Mouse (Mus musculus) heart, postnatal 0 days (tissue): ENCODE results near the gene Adcy7. TPM values are rescaled to one million over a fixed set of nuclear protein-coding genes. Genes with fewer than 3 reads are reported as not detected.

Source experiments
- ATAC-seq: fragments of 200-750 bp; cut with Nextera tagmentation; 2 replicates; pipeline ENCODE4 v1.8.0; 2017; ENCODE audit warnings: low read depth, moderate number of reproducible peaks, moderate library complexity; ENCODE audit not compliant: insufficient read depth
- DNase-seq: peaks from one replicate; pipeline ENCODE4 v3.0.0-alpha.2; 2016; ENCODE audit warnings: low spot score
- H3K27ac ChIP-seq: fragments of 300-500 bp; sonication (generic); 2 replicates; pipeline ENCODE4 v1.5.1; 2014; ENCODE audit warnings: low read depth, mild to moderate bottlenecking
- H3K27me3 ChIP-seq: fragments of 300-500 bp; sonication (generic); 2 replicates; pipeline ENCODE4 v1.6.1; 2014; ENCODE audit warnings: low read length, mixed read lengths; ENCODE audit not compliant: control insufficient read depth, insufficient read depth
- H3K36me3 ChIP-seq: fragments of 300-500 bp; sonication (generic); replicated peaks from 2 replicates; pipeline ENCODE4 v1.6.1; 2014; ENCODE audit warnings: low read length, mixed read lengths; ENCODE audit not compliant: control insufficient read depth, insufficient read depth
- H3K4me1 ChIP-seq: fragments of 300-500 bp; sonication (generic); 2 replicates; pipeline ENCODE4 v1.6.1; 2014; ENCODE audit warnings: antibody characterized with exemption; ENCODE audit not compliant: control insufficient read depth, insufficient read depth
- H3K4me2 ChIP-seq: fragments of 300-500 bp; sonication (generic); 2 replicates; pipeline ENCODE4 v1.6.1; 2014; ENCODE audit warnings: low read depth, mild to moderate bottlenecking, low read length, moderate library complexity
- H3K4me3 ChIP-seq: fragments of 300-500 bp; sonication (generic); 2 replicates; pipeline ENCODE4 v1.5.1; 2014; ENCODE audit warnings: low read depth, low read length
- H3K9ac ChIP-seq: fragments of 300-500 bp; sonication (generic); replicated peaks from 2 replicates; pipeline ENCODE4 v1.6.1; 2014; ENCODE audit warnings: low read depth, low read length, mixed read lengths
- H3K9me3 ChIP-seq: fragments of 300-500 bp; sonication (generic); replicated peaks from 2 replicates; pipeline ENCODE4 v1.6.1; 2016; ENCODE audit warnings: low read length; ENCODE audit not compliant: control insufficient read depth
- CTCF ChIP-seq: IDR thresholded peaks from 2 replicates; pipeline ENCODE4 v1.5.1; 2016; ENCODE audit warnings: antibody characterized with exemption, control low read depth, low read depth
- EP300 ChIP-seq: IDR thresholded peaks from 2 replicates; pipeline ENCODE4 v1.6.1; 2016; ENCODE audit warnings: antibody characterized with exemption, low read depth
- WGBS: fragments of 180-500 bp; shearing (Covaris S2); extraction: QIAGEN DNeasy Blood & Tissue Kit; methylation state at CpG from one replicate; pipeline ENCODE4 v1.1.7; 2014; 5-methylcytosine and 5-hydroxymethylcytosine counted together
- polyA plus RNA-seq: library from polyadenylated mRNA; unstranded; fragments of >200 nt; fragmentation: Nextera tagmentation; extraction: Ambion mirVana; gene quantifications from 2 replicates; pipeline ENCODE4 v1.2.1, GENCODE M21; 2015
- total RNA-seq: library from RNA; depleted of rRNA; stranded (reverse); fragments of >200 nt; gene quantifications from 2 replicates; pipeline ENCODE4 v1.2.3, GENCODE M21; 2014; ENCODE audit warnings: low replicate concordance

Adcy7 gene
- total and polyA plus RNA-seq, 2 experiments from 2014 or later: 1.9 to 7.3 TPM

- ATAC-seq (no peak), DNase-seq (no peak)
- Histone ChIP-seq H3K27me3 (no peaks in the 10 kb centered on the region), H3K36me3 (no peaks in the 10 kb centered on the region), H3K4me3 (no peak overlapping the region), H3K9ac (no peak overlapping the region), H3K9me3 (no peaks in the 10 kb centered on the region), H3K4me2 (no peak overlapping the region), H3K4me1 (peaks cover 18% of the 10 kb centered on the region), H3K27ac (no peak overlapping the region)
- TF ChIP-seq CTCF (no peak), EP300 (no peak)
- WGBS: 77% methylated on average over 13 of the region's 13 CpGs
Measured at GRCm38 (mm10) chr8:88283243-88284115, 11.3 kb downstream of the Adcy7 start.

DNA sequence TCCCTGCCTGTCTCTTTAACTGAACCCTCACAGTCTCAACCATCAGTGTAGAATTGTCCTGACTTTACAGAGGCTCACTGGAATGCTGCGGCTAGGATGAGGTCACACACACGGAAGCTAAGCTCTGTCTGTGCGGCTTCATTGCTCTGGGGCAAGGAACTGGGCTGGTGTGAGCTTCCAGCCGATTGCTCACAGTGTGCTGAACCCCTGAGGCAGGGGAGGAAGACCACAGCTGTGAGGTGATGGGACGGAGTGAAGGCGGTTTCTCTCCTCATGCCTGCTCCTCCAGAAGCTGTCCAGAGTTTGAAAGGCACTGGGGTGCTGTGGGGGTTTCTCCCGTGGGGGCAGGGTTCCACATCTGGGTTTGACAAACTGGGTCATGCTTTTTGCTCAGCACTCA is 12.5 kb downstream of the Adcy7 start:
- ATAC-seq (no peak), DNase-seq (no peak)
- Histone ChIP-seq H3K27ac (no peak overlapping the region), H3K4me2 (no peak overlapping the region), H3K4me3 (no peak overlapping the region), H3K4me1 (peaks cover 18% of the 10 kb centered on the region), H3K9ac (no peak overlapping the region), H3K36me3 (no peaks in the 10 kb centered on the region), H3K9me3 (no peaks in the 10 kb centered on the region), H3K27me3 (no peaks in the 10 kb centered on the region)
- TF ChIP-seq EP300 (no peak), CTCF (no peak)
- 42% methylated on average over 7 of the region's 7 CpGs for WGBS

DNA sequence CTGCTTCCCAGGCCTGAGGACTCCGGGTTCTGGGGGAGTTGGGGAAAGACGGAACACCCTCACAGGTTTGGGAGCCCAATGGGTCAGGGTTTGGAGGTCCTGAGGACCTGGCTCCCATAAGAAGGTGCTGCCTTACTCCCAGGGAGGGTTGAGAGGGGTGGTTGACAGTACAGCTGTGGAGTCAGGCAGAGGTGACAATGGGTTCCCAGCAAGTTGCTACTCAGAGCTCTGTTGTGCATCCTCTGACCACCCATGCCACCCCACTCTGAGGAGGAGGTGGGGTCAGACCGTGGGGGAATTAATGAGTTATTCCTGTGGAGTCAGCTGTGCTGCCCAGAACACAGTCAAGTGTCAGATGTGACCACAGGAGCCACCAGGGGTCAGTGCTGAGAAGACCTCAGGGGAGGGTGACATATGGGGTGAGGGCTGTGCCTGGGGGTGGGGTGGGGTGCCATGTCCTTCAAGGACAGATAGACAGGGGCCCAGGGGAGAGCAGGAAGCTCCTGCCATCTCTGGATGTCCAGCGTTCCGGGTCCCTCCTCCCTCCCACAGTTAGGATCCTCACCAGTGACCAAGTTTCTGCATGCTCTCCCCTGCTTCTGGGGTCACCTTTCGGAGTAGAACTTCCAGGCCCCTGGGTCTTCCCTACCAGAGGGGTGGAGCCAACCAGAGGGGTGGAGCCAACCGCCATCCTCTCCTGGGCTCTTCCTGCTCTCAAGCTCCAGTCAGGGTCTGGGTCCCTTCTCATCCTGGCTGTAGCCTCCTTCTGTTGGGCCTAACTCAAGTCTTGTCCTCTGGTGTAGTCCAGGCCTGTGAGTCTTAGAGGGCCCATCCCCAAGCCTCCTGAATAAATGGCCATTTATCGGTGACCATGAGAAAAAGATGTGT is 13.5 kb downstream of the Adcy7 start:
- H3K27me3 ChIP-seq: no peaks in the 10 kb centered on the region
- no peaks in the 10 kb centered on the region for H3K36me3 ChIP-seq
- H3K4me2 ChIP-seq: no peak overlapping the region
- no peak overlapping the region for H3K9ac ChIP-seq
- DNase-seq (no peak), ATAC-seq (peak; percentile 34; the same call in 1 of the 2 replicates)
- WGBS: 83% methylated on average over 8 of the region's 8 CpGs
- H3K9me3 ChIP-seq: no peaks in the 10 kb centered on the region
- peaks cover 18% of the 10 kb centered on the region for H3K4me1 ChIP-seq
- no peak overlapping the region for H3K27ac ChIP-seq
- H3K4me3 ChIP-seq: no peak overlapping the region
- TF ChIP-seq EP300 (no peak), CTCF (peak; percentile 25)

- Histone ChIP-seq H3K9ac (no peak overlapping the region), H3K27me3 (no peaks in the 10 kb centered on the region), H3K4me1 (peaks cover 18% of the 10 kb centered on the region), H3K4me2 (no peak overlapping the region), H3K4me3 (no peak overlapping the region), H3K9me3 (no peaks in the 10 kb centered on the region), H3K27ac (no peak overlapping the region), H3K36me3 (no peaks in the 10 kb centered on the region)
- ATAC-seq: no peak
- TF ChIP-seq EP300 (no peak), CTCF (no peak)
- no peak for DNase-seq
- 47% methylated on average over 14 of the region's 14 CpGs for WGBS
Measured at GRCm38 (mm10) chr8:88286421-88286960, 14.3 kb downstream of the Adcy7 start.

- H3K9ac ChIP-seq: no peak overlapping the region
- H3K4me2 ChIP-seq: no peak overlapping the region
- no peaks in the 10 kb centered on the region for H3K9me3 ChIP-seq
- peak overlapping the region; percentile 47 for H3K27ac ChIP-seq
- no peak overlapping the region for H3K4me3 ChIP-seq
- peaks cover 11% of the 10 kb centered on the region for H3K4me1 ChIP-seq
- no peak for DNase-seq
- 0 out of 2 replicates have a peak, but pooled peaks have one; percentile 24 for ATAC-seq
- H3K27me3 ChIP-seq: no peaks in the 10 kb centered on the region
- 50% methylated on average over 12 of the region's 12 CpGs for WGBS
- H3K36me3 ChIP-seq: no peaks in the 10 kb centered on the region
- TF ChIP-seq CTCF (no peak), EP300 (no peak)
Measured at GRCm38 (mm10) chr8:88288622-88289242, 16.5 kb downstream of the Adcy7 start.
